In the genomic region with DNA sequence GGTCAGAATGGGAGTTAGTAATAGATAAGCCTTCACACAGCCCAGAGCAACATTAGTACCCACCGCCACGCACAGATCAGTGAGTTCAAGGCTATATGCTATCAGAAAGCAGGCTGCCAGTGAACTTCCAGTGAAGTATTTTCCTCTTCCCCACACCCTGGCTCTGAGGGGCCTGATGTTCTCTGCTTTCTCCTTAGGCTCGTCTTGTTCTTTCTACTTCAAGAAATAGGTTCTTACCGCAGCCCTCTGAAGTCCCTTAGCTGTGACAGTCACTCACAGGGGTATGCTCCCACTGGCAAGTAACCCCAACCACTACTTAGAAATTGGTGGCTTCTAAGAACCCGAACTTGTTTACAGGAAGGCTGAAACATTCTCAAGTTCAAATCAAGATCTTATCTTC, we compare ENCODE assay signal across 8 mouse cellular contexts. TPM values are rescaled to one million over a fixed set of nuclear protein-coding genes. Genes with fewer than 3 reads are reported as not detected.
DNase-seq lines count a peak whose midpoint lies in the region; ATAC-seq lines count a peak whose summit lies in the region.

No protein-coding gene starts in this region.

- no peak for ATAC-seq in kidney, embryonic 14.5 days (ENCODE audit: low FRiP score, low TSS enrichment)
- no peak for ATAC-seq in embryonic facial prominence, embryonic 11.5 days (replicated peaks; ENCODE audit: insufficient number of reproducible peaks, low FRiP score, low TSS enrichment, low read depth)
- no peak for ATAC-seq in liver, embryonic 11.5 days (replicated peaks; ENCODE audit: low FRiP score)
- ATAC-seq in megakaryocyte, adult 5-6 weeks (ENCODE audit: poor library complexity, severe bottlenecking) = no peak

- H3K9ac ChIP-seq in kidney, embryonic 14.5 days (ENCODE audit: low read depth, low read length) = no peak overlapping the region
- no peak overlapping the region; the same call in 1 of the 2 replicates for H3K9ac ChIP-seq in embryonic facial prominence, embryonic 11.5 days (replicated peaks; ENCODE audit: low read length)
- no peak overlapping the region for H3K9ac ChIP-seq in liver, embryonic 11.5 days (ENCODE audit: low read depth, low read length)

- H3K9me3 ChIP-seq in kidney, embryonic 14.5 days (ENCODE audit: control insufficient read depth, low read length) = no peaks in the 10 kb centered on the region
- no peaks in the 10 kb centered on the region for H3K9me3 ChIP-seq in embryonic facial prominence, embryonic 11.5 days (replicated peaks; ENCODE audit: control insufficient read depth, low read length)
- no peaks in the 10 kb centered on the region for H3K9me3 ChIP-seq in liver, embryonic 11.5 days (ENCODE audit: control insufficient read depth, low read length)

- H3K36me3 ChIP-seq in kidney, embryonic 14.5 days (ENCODE audit: control insufficient read depth, insufficient read depth, low read length) = no peaks in the 10 kb centered on the region
- no peaks in the 10 kb centered on the region for H3K36me3 ChIP-seq in embryonic facial prominence, embryonic 11.5 days (replicated peaks; ENCODE audit: control insufficient read depth, insufficient read depth, low read depth, low read length)
- peaks cover 2% of the 10 kb centered on the region; the same call in 1 of the 2 replicates for H3K36me3 ChIP-seq in liver, embryonic 11.5 days (ENCODE audit: control insufficient read depth, insufficient read depth, low read length)

- H3K27ac ChIP-seq in kidney, embryonic 14.5 days (ENCODE audit: low read depth, low read length) = peak overlapping the region; percentile 1; the same call in 1 of the 2 replicates
- H3K27ac ChIP-seq in embryonic facial prominence, embryonic 11.5 days (replicated peaks; ENCODE audit: low read depth, low read length) = 0 out of 2 replicates have a peak overlapping the region, but pooled peaks have one; percentile 36
- peak overlapping the region; percentile 58 for H3K27ac ChIP-seq in liver, embryonic 11.5 days (ENCODE audit: low read depth, low read length)

- H3K4me3 ChIP-seq in kidney, embryonic 14.5 days (ENCODE audit: low read length) = no peak overlapping the region
- 0 out of 2 replicates have a peak overlapping the region, but pooled peaks have one; percentile 3 for H3K4me3 ChIP-seq in embryonic facial prominence, embryonic 11.5 days (ENCODE audit: low read depth, low read length)
- peak overlapping the region; percentile 1; the same call in 1 of the 2 replicates for H3K4me3 ChIP-seq in liver, embryonic 11.5 days (ENCODE audit: low read depth, low read length)

- no peaks in the 10 kb centered on the region for H3K27me3 ChIP-seq in kidney, embryonic 14.5 days (ENCODE audit: control insufficient read depth, insufficient read depth, low read length)
- H3K27me3 ChIP-seq in embryonic facial prominence, embryonic 11.5 days (ENCODE audit: control insufficient read depth, insufficient read depth, low read length) = no peaks in the 10 kb centered on the region
- H3K27me3 ChIP-seq in liver, embryonic 11.5 days (replicated peaks; ENCODE audit: control insufficient read depth, insufficient read depth, low read length) = peaks cover 8% of the 10 kb centered on the region

- H3K4me2 ChIP-seq in kidney, embryonic 14.5 days (replicated peaks; ENCODE audit: low read depth, low read length) = peak overlapping the region; percentile 25; the same call in 1 of the 2 replicates
- no peak overlapping the region; the same call in 1 of the 2 replicates for H3K4me2 ChIP-seq in embryonic facial prominence, embryonic 11.5 days (ENCODE audit: low read depth, low read length)
- peak overlapping the region; percentile 98 for H3K4me2 ChIP-seq in liver, embryonic 11.5 days

- WGBS in kidney, embryonic 14.5 days = 39% methylated on average over 5 of the region's 5 CpGs
- WGBS in embryonic facial prominence, embryonic 11.5 days = 44% methylated on average over 5 of the region's 5 CpGs
- WGBS in liver, embryonic 11.5 days = 41% methylated on average over 5 of the region's 5 CpGs

- peaks cover 37% of the 10 kb centered on the region for H3K4me1 ChIP-seq in kidney, embryonic 14.5 days (ENCODE audit: control insufficient read depth, insufficient read depth, low read length)
- H3K4me1 ChIP-seq in embryonic facial prominence, embryonic 11.5 days (ENCODE audit: control insufficient read depth, insufficient read depth, low read length) = peaks cover 6% of the 10 kb centered on the region
- H3K4me1 ChIP-seq in liver, embryonic 11.5 days (replicated peaks; ENCODE audit: control insufficient read depth, insufficient read depth, low read length) = peaks cover 27% of the 10 kb centered on the region

- no peak for DNase-seq in kidney, postnatal 25 days
- peak; percentile 68 for DNase-seq in CD4-positive helper T cell, adult 2 months (ENCODE audit: low read depth, low spot score)
- DNase-seq in embryonic facial prominence, embryonic 11.5 days (ENCODE audit: low spot score) = no peak
- no peak for DNase-seq in liver, embryonic 11.5 days (ENCODE audit: low spot score)
- DNase-seq in cerebellum, postnatal 10 days = no peak
- no peak for DNase-seq in gastrocnemius, postnatal 10 days

RNA-seq across cellular contexts. Expression of gene Sh3bp5, which starts 2.8 kb away (rescaled TPM):
- polyA plus RNA-seq in kidney, embryonic 14.5 days (2014; fragmentation: Nextera tagmentation; extraction: Ambion mirVana) = 6.7 and 14.3 TPM in 2 replicates
- 15.8 and 16.0 TPM in 2 replicates for polyA plus RNA-seq in embryonic facial prominence, embryonic 11.5 days (2014; fragmentation: Nextera tagmentation; extraction: Ambion mirVana)
- polyA plus RNA-seq in liver, embryonic 11.5 days (2014; fragmentation: Nextera tagmentation; extraction: Ambion mirVana) = 15.0 and 17.3 TPM in 2 replicates
- total RNA-seq in megakaryocyte, adult 5-6 weeks (2015) = 52.3 and 52.8 TPM in 2 replicates
- 26.4 and 36.1 TPM in 2 replicates for total RNA-seq in megakaryocyte, adult 5-6 weeks (2017)
- 10 to 100 TPM; 76.2 to 81.0 TPM for total RNA-seq in gastrocnemius, postnatal 10 days (2021)

Comparison
In these comparisons a context has a peak if more than half of its experiments do, and no peak if none do; other contexts are left out.
1. H3K27ac ChIP-seq: peak in every context shown above with its lines; median percentile 58 in liver, embryonic 11.5 days; 36 in embryonic facial prominence, embryonic 11.5 days; 1 in kidney, embryonic 14.5 days.